Mouse (Mus musculus): Measurements from ENCODE around the gene Isy1. TPM values are rescaled to one million over a fixed set of nuclear protein-coding genes. Genes with fewer than 3 reads are reported as not detected.
"Not testable (repeated sequence)": the region's sequence is repeated elsewhere in the genome, so short reads cannot be mapped to it uniquely, and the experiment has no call there.

Gene Isy1
- polyA plus RNA-seq, 1 experiment from 2014 or later, result 34.1 TPM

DNA sequence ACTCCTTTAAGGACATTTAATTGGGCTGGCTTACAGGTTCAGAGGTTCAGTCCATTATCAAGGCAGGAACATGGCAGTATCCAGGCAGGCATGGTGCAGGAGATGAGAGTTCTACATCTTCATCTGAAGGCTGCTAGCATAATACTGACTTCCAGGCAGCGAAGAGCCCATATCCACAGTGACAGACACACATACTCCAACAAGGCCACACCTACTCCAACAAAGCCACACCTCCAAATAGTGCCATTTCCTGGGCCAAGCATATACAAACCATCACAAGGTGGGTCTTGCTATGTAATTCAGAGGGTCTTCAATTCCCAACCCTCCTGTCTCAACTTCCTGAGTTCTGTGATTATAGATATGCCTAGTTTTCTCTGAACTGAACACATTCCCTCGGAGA is 74.3 kb downstream of the Isy1 start:
- WGBS, result 92% methylated on average over 2 of the region's 2 CpGs
- DNase-seq (ENCODE audit: low spot score); H3K9ac ChIP-seq (ENCODE audit: low read length); ATAC-seq; H3K36me3 ChIP-seq (ENCODE audit: control insufficient read depth, insufficient read depth, low read length); H3K4me2 ChIP-seq (ENCODE audit: low read length); H3K27me3 ChIP-seq (replicated peaks; ENCODE audit: control insufficient read depth, insufficient read depth, low read length); H3K4me1 ChIP-seq (ENCODE audit: control insufficient read depth, insufficient read depth, low read length); H3K4me3 ChIP-seq (ENCODE audit: low read depth, low read length); H3K27ac ChIP-seq (ENCODE audit: low read depth, low read length); H3K9me3 ChIP-seq (replicated peaks; ENCODE audit: control insufficient read depth, low read length): not testable (repeated sequence)

Other genes starting within 250 kb of the Isy1 start
- gene Prokr1, start 248.1 kb downstream of the Isy1 start, polyA plus RNA-seq (2014; fragmentation: Nextera tagmentation; extraction: Ambion mirVana), result 3.1 and 3.2 TPM in 2 replicates
- 14.9 and 15.4 TPM in 2 replicates for gene Aplf, start 166.6 kb downstream of the Isy1 start, polyA plus RNA-seq (2014; fragmentation: Nextera tagmentation; extraction: Ambion mirVana)
- 0.89 and 2.0 TPM in 2 replicates for gene Efcc1, start 107.9 kb downstream of the Isy1 start, polyA plus RNA-seq (2014; fragmentation: Nextera tagmentation; extraction: Ambion mirVana)
- 0.47 and 0.94 TPM in 2 replicates for gene Gp9, start 60.7 kb downstream of the Isy1 start, polyA plus RNA-seq (2014; fragmentation: Nextera tagmentation; extraction: Ambion mirVana)
- 3.8 and 4.9 TPM in 2 replicates for gene Rab43, start 26.6 kb downstream of the Isy1 start, polyA plus RNA-seq (2014; fragmentation: Nextera tagmentation; extraction: Ambion mirVana)
- gene Gm45140, start 3.0 kb downstream of the Isy1 start, polyA plus RNA-seq (2014; fragmentation: Nextera tagmentation; extraction: Ambion mirVana), result 1.2 and 2.4 TPM in 2 replicates
- 808 and 818 TPM in 2 replicates for gene Cnbp, start 12.3 kb upstream of the Isy1 start, polyA plus RNA-seq (2014; fragmentation: Nextera tagmentation; extraction: Ambion mirVana)
- gene Copg1, start 49.0 kb upstream of the Isy1 start, polyA plus RNA-seq (2014; fragmentation: Nextera tagmentation; extraction: Ambion mirVana), result 148 and 158 TPM in 2 replicates
- gene Hmces, start 75.1 kb upstream of the Isy1 start, polyA plus RNA-seq (2014; fragmentation: Nextera tagmentation; extraction: Ambion mirVana), result 56.0 and 58.2 TPM in 2 replicates
- gene H1fx, start 142.8 kb upstream of the Isy1 start, polyA plus RNA-seq (2014; fragmentation: Nextera tagmentation; extraction: Ambion mirVana), result 20.5 and 27.0 TPM in 2 replicates
- gene Rab7, start 206.5 kb upstream of the Isy1 start, polyA plus RNA-seq (2014; fragmentation: Nextera tagmentation; extraction: Ambion mirVana), result 342 and 365 TPM in 2 replicates
- 279 and 283 TPM in 2 replicates for gene Rpn1, start 245.7 kb upstream of the Isy1 start, polyA plus RNA-seq (2014; fragmentation: Nextera tagmentation; extraction: Ambion mirVana)

All from forebrain, embryonic 14.5 days (tissue).